In genomic region chr9:119981183-119982179, GRCm38 (mm10) we compare ENCODE assay signal across 1 mouse cellular context.
A peak's percentile ranks its signal among the peaks of the same experiment; 100 is the strongest.
TF ChIP-seq lines count a peak whose summit lies in the region.

No protein-coding gene starts in this region.

TF ChIP-seq in CH12.LX, 34 proteins besides CTCF, POLR2A, EP300 and RAD21 (continued from another document):
- TF ChIP-seq POLR2AphosphoS2 (IDR thresholded peaks at IDR 0.05; ENCODE audit: low read depth, low read length) (0 out of 2 replicates have a peak, but pooled peaks have one; percentile 47), CHD1 (IDR thresholded peaks at IDR 0.05; ENCODE audit: low read depth, low read length) (peak; percentile 57; the same call in 1 of the 2 replicates), TBP (conservative IDR thresholded peaks at IDR 0.05; ENCODE audit: low read depth, low read length) (no peak), ZNF384 (IDR thresholded peaks at IDR 0.05; ENCODE audit: low read depth, low read length) (no peak), RCOR1 (conservative IDR thresholded peaks at IDR 0.05; ENCODE audit: low read depth, low read length) (peak; percentile 67; the same call in 1 of the 2 replicates), JUN (IDR thresholded peaks at IDR 0.05; ENCODE audit: insufficient read depth, low read depth, low read length) (no peak), CHD2 (IDR thresholded peaks at IDR 0.05; ENCODE audit: low read length) (peak; percentile 99), NRF1 (IDR thresholded peaks at IDR 0.05; ENCODE audit: low read depth, low read length) (no peak), MYC (IDR thresholded peaks at IDR 0.05; ENCODE audit: low read depth, low read length) (0 out of 2 replicates have a peak, but pooled peaks have one; percentile 40), SIN3A (IDR thresholded peaks at IDR 0.05; ENCODE audit: low read length) (peak; percentile 64), KAT2A (IDR thresholded peaks at IDR 0.05; ENCODE audit: insufficient replicate concordance, low read length) (0 out of 2 replicates have a peak, but pooled peaks have one; percentile 41), USF2 (conservative IDR thresholded peaks at IDR 0.05; ENCODE audit: low read depth, low read length) (no peak), GABPA (IDR thresholded peaks at IDR 0.05; ENCODE audit: insufficient replicate concordance, low read depth, low read length) (no peak), ETS1 (conservative IDR thresholded peaks at IDR 0.05; ENCODE audit: low read depth, low read length) (peak; percentile 60; the same call in 1 of the 2 replicates), SMC3 (IDR thresholded peaks at IDR 0.05; ENCODE audit: low read depth, low read length) (no peak), TCF12 (IDR thresholded peaks at IDR 0.05; ENCODE audit: low read depth, low read length) (peak; percentile 67; the same call in 1 of the 2 replicates), ZC3H11A (IDR thresholded peaks at IDR 0.05; ENCODE audit: low read depth, low read length) (no peak), MAX (IDR thresholded peaks at IDR 0.05; ENCODE audit: low read length) (no peak), IRF4 (IDR thresholded peaks at IDR 0.05; ENCODE audit: low read depth, low read length) (peak; percentile 39; the same call in 1 of the 2 replicates), NELFE (IDR thresholded peaks at IDR 0.05; ENCODE audit: low read depth, low read length) (peak; percentile 72; the same call in 1 of the 2 replicates)
TF ChIP-seq in CH12.LX: peak in this region for 18.
